Mouse (Mus musculus): ENCODE measurements around the gene Rpusd2.
A peak's percentile ranks its signal among the peaks of the same experiment; 100 is the strongest.

Gene Rpusd2

DNA sequence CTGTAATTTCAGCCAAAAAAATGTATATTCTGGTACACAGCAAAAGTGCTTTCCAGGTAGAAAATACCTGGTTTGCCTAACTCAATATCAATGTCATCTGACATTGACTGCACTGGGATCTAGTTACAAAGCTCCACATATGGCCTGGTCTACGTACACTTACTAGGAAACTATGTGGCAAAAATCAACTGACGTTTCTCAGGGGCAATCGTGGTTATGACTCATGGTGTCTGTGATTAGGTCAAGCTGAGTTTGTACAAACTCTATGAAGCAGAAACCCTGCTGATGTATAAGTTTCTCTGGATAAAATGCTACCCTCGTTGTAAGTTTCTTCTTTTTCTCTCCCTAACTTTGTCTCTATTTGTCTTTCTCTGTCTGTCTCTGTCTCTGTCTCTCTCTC lies 2.4 kb upstream of the Rpusd2 start:
- no peak for DNase-seq (ENCODE audit: low spot score)

DNA sequence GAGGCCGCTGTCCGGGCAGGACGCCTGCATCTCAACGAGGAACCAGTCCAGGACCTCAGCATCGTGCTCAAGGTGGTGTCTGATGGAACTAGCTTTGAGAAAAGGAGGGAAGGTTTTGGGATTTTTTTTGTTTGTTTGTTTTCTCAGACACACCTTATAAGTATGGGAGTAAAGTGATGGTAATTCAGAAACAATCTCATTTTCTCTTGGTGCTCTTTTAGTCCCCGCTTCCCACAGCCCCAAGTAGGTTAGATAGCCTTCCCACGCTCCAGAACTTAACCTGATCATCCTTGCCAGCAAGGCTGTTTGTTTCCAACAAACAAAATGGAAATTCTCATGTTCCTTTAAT lies 781 bp downstream of the Rpusd2 start:
- no peak for DNase-seq (ENCODE audit: low spot score)

DNA sequence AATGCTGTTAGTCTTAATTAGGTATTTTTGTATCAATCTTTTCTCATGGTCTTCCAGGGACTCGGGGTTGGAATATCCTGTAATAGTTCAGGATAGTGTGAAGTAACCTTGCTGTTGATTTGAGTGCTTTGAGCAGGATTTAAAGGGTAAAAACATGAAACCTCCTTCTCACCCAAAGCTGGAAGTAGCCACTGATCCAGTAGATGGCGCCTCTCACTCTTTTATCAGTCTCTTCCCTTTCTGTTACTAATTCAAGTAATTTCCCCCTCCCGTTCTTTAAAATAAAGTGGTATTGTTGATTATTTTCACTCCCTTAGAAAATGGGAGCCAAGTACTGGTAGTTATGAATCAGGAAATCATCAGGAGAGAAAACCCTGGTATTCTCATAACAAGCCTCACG lies 6.3 kb downstream of the Rpusd2 start:
- peak; percentile 14 for DNase-seq (ENCODE audit: low spot score)

DNA sequence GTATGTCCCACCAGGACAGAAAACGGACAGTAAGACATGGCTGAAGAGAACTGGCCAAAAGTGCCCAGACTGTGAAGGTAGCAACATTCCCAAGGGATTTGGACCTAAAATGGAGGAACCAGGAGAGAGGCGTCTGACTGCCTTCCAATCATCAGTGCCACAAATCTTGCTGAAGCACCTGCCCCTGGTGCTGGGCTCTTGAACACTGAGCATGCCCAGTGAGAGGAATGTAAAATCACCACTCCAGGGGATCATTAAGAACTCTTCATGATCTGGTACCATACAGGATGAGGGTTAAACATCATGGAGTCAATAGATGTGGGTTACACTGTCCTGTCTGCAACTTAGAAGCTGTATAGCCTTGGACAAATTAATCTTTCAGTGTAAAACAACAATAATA lies 10.6 kb downstream of the Rpusd2 start:
- DNase-seq (ENCODE audit: low spot score), result no peak

DNA sequence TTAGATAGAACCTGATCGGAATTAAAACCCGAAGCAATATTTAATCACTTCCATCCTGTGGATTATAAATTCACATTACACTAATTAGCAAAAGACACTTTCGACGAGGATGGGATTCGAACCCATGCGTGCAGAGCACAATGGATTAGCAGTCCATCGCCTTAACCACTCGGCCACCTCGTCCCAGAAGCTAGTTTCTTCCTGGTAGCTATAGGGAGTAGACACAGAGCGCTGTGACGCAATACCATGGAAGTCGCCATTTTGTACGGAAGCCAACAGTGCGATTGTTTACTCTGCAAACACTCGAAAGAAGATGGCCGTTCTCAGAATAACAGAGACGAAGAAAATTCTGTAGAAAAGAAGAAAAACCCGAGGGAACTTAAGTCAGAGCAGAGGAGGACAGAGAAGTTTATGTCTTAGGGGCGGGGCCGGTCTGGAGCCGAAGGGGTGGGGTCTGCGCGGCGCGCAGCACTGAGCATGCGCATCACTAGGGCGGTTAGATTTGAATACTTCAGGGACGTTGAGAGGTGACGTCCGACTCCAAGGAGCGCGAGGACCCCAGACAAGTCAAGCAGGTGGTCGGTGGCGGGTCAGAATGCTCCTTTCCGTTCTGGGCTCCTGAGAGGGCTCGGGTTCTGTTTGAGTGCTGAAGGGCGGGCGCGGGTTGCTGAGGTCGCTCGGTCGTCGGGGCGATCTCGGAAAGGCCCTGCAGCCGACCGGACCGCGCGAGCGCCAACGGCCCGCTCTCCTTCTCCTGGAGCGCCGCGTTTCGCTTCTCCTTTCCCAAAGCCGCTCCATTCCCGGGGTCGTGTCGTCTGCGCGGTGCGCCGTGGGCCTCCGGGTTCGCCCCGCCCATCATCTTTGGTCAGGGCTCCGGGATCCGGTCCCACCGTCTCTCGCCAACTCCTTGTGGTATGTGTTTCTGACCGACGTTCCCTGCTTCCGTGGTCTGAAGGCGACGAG lies 12.3 kb downstream of the Rpusd2 start, which contains the start of gene Knl1:
Gene Knl1, plus strand, starts transcription at position 471 of the 963 bp plus-strand sequence.
- DNase-seq (ENCODE audit: low spot score), result peak; percentile 94

DNA sequence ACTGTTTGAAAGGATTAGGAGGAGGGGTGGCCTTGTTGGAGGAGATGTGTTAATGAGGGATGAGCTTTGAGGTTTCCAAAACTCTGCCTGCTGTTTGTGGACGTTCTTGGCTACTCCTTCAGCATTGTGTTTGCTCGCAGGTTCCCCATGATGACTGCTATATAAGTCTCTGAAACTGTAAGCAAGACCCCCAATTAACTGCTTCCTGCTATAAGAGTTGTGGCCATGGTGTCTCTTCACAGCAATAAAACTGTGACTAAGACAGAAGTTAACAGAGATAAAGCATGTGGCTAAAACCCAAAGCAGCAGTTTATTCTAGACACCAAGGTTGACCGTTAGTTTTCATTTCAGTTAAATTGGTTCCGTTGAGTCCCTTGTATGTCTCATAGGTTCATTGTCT lies 13.3 kb downstream of the Rpusd2 start:
- no peak for DNase-seq (ENCODE audit: low spot score)

DNA sequence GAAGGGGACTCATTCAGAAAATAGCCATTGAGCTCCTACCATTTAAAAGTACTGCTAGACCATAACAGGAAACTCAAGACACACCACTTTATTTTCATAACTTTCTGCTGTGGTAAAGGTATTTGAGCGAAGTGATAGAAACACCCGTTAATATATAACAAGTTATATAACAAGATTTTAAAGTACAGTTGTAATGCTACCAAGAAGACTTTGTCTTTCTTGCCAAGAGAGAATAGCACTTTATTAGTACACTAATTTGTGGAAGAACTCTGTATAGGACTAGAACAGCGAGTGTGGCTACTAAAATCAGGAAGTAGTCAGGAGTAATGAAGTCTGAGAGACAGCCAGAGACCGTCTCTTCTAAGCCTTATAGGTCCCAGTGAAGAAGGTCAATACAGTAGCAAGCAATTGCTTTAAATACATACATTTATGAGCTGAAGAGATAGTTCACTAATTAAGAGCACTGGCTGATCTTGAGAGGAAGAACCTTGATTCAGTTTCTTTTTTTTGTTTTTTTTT lies 15.6 kb downstream of the Rpusd2 start:
- DNase-seq (ENCODE audit: low spot score), result no peak

DNA sequence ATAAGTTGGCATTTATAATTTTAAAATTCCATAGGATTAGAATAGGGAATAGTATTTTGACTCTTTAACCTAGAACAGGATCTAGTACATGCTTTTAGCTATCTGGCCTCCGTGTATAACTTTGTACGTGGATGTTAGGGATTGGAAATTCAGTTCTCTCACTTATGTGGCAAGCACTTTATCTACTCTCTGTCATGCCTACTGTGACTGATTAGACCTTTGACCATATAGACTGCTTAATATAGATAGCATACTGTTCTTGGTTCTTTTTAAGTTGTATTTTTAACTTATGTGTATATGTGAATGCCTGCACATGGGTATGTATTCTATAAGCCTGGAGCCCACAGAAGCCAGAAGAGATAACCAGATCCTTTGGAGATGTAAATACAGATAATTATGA lies 25.5 kb downstream of the Rpusd2 start:
- no peak for DNase-seq (ENCODE audit: low spot score)

DNA sequence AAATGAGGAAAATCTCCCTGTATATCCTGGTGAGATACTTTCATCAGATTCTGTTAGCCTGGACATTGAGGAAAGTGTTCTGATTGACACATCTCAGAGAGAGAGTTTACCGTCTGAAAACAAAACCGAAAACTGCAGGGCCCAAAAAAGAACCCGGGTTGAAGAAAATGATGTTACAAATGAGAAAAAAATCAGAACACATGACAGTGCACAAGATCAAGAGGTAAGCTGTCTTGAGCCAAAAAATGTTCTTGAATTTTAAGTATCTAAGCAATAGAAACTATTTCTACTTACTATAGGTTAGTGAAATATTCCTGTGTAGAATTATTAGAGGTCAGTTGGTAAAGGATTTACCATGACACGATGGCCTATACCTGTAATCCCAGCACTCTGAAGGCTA lies 37.8 kb downstream of the Rpusd2 start:
- DNase-seq (ENCODE audit: low spot score), result no peak

DNA sequence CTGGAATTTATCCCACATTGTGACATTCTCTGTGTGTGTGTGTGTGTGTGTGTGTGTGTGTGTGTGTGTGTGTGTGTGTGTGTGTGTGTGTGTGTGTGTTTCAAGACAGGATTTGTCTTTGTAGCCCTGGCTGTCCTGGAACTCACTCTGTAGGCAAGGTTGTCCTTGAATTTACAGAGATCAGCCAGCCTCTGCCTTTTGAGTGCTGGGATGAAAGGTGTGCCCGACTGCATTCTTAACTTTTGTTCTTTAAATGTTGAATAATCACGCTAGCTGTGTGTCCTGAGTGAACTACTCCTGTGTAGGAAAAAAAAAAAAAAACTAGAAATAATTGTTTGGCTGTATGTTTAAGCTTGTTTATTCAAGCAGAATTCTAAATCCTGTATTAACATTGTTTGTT lies 51.6 kb downstream of the Rpusd2 start:
- DNase-seq (ENCODE audit: low spot score), result no peak
